Mouse (Mus musculus) adrenal gland, postnatal 14 days (tissue): ENCODE results near the gene Oser1. TPM values are rescaled to one million over a fixed set of nuclear protein-coding genes. Genes with fewer than 3 reads are reported as not detected.

ENCODE experiments used
- DNase-seq: peaks from one replicate; pipeline ENCODE4 v3.0.0; 2021; ENCODE audit warnings: mixed read lengths
- total RNA-seq: library from RNA; stranded (reverse); gene quantifications from 2 replicates; pipeline ENCODE4 v1.2.3, GENCODE M21; 2021

Gene Oser1
- total RNA-seq, 1 experiment from 2014 or later: 34.8 TPM

DNA sequence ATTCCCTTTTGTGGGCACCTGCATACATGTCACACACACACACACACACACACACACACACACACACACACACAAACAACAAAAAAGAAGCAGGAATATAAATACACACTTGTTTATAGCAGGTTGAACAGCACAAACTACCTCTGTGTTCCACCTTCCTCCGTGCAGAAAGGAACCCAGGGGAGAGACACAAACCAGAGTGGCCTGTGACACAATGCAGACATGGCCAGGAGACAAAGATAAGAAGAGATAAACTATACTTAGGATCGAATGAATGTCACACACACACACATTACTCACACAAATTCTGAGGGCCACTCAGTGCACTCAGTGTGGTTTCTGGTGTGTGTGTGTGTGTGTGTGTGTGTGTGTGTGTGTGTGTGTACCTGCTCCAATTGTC lies 65.2 kb downstream of the Oser1 start:
- DNase-seq: no peak

GRCm38 (mm10) chr2:163358662-163359061 lies 65.8 kb downstream of the Oser1 start:
- DNase-seq: no peak

GRCm38 (mm10) chr2:163356113-163356840 lies 68.2 kb downstream of the Oser1 start:
- DNase-seq: no peak

Other genes with a start within 250 kb of the Oser1 start
- 5.0 and 9.4 TPM in 2 replicates for gene Tox2, start 221.6 kb downstream of the Oser1 start, total RNA-seq
- gene Jph2, start 26.7 kb downstream of the Oser1 start, total RNA-seq: 4.3 and 4.5 TPM in 2 replicates
- 5.4 TPM in 2 replicates for gene Gdap1l1, start 13.8 kb upstream of the Oser1 start, total RNA-seq
- 82.3 and 91.4 TPM in 2 replicates for gene Fitm2, start 47.9 kb upstream of the Oser1 start, total RNA-seq
- not detected in 2 replicates for gene R3hdml, start 67.6 kb upstream of the Oser1 start, total RNA-seq
- 2.0 and 28.1 TPM in 2 replicates for gene Hnf4a, start 82.1 kb upstream of the Oser1 start, total RNA-seq
- gene Ttpal, start 177.6 kb upstream of the Oser1 start, total RNA-seq: 29.9 and 33.4 TPM in 2 replicates
- 390 and 468 TPM in 2 replicates for gene Serinc3, start 220.4 kb upstream of the Oser1 start, total RNA-seq
- 44.2 and 46.9 TPM in 2 replicates for gene Pkig, start 233.7 kb upstream of the Oser1 start, total RNA-seq